Mouse (Mus musculus): ENCODE data around the gene Tns3. TPM values are rescaled to one million over a fixed set of nuclear protein-coding genes. Genes with fewer than 3 reads are reported as not detected.

Gene Tns3
- total RNA-seq, 2 experiments from 2014 or later = 3.7 to 4.8 TPM

DNA sequence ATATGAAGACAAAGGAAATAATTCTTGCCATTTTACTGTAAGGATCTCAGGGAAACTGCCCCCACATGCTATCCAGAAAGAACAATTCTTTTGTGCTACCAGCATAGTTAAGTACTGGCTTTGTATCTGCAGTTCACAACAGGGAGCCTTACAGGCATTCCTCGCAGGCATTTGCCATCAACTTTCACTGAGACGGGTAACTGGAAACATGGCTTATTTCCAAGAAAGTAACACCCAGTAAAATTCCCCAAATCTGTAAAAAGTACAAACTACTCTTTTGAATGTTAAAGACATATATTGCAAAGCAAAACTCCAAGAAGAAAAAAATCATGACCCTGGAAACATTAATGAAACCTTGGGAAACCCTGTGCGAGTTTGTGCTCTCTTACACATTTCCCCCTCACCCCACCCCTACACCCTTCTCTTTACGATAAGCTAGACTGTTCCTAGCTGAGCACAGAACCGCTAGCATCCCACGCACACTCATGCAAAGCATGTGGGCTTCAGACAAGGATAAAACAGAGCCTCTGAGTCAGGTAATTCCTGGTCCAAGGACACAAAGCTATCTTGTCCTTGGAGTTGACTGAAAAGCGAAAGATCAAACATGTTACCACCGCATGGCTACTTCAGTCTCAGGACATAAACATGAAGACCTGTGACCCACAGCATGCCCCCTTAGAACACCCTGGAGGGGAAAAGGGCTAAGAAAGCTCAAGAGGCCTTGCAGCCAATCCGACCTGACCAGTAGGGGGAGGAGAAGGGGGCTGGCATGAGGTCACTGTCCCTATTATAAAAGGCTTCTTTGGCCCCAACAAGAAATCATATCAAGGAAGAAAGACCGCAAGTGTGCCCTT lies 11.3 kb downstream of the Tns3 start:
- ATAC-seq (replicated peaks; ENCODE audit: low FRiP score, poor library complexity, severe bottlenecking) = no peak

DNA sequence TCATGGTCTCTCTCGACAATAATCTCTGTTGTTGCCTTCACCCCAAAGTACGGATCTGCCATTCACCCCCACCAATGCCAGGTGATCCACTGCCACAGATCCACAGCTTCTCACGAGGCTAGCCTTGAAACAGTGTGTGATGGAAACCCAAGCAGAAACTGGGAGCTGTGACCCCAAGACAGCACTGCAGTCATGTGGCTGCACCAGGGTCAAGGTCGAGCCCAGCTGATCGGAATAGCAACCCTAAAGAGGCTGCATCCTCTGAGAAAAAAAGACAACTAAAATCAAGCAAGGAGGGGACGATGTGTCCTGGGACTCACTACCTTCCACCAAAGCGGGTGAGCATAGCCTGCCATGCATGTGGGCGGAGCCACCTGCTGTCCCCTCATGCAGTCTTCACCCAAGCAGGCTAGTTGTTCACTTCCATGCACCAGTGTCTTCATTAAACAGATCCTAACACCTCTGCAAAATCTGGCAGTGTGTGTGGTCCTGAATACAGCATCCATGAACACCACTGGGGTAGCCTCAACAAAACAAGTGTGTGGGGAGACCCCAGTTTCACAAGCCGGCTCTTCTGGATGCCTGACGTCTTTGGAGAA lies 12.1 kb downstream of the Tns3 start:
- ATAC-seq (replicated peaks; ENCODE audit: low FRiP score, poor library complexity, severe bottlenecking) = no peak

DNA sequence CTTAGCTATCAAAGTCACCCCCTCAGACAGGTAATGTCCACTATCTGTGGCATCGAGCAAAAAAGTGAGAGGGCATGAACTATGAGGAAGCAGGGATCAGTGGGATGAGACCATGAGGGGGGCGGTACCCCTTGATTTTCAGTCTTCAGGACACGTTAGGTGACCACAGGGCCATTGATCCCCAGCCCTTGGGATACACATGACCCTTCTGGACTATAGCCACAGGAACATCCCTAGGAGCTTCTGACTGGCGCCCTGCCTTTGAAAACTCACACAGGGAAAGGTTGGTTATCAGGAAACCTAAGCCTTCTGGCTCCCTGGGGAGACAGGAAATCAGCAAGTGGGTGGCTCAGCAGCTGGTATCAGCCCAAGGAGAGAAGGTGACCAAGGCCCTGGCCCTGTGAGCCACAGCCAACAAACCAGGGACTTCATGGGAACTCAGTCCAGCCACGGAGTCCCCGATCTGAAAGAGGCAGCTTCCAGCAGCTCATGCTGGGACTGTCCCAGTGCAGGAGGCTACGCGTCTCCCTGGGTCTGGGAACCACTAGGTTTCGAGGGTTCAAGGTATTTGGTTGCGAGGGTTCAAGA lies 12.8 kb downstream of the Tns3 start:
- no peak for ATAC-seq (replicated peaks; ENCODE audit: low FRiP score, poor library complexity, severe bottlenecking)

DNA sequence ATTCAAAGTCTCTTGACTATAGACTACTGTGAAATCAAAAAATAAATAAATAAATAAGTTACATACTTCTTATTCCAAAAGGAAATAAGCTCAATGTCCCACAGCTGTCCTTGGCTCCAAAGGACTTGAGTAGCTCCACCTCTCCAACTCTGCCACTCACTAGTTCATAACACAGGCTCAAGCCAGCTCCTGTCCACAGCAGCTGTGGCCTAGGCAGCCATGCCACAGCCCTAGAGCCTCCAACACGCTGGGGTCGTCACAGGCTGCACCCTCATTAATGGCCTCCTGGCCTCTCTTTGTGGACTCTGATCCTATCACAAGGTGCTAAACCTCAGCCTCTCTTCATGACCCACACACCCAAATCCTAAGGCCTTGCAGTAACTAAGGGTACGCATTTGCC lies 18.7 kb downstream of the Tns3 start:
- ATAC-seq (replicated peaks; ENCODE audit: low FRiP score, poor library complexity, severe bottlenecking) = no peak

DNA sequence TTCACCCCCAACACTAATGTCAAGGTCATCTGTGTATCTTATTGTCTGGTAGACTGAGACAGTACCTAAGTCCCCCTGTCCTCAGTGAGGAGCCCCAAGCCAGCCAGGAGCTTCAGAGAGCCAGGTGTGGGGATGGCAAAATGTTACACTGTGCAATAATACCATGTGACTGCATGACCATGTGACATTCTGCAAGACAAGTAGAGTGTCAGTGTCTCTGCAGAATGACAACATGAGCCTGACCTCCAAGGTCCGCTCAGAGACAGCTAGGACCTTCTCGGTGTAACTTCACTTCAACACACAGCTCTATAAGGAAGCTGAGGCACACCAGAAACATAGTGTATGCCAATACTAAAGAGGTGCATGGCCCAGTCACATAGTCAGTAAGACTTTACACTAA lies 20.1 kb downstream of the Tns3 start:
- ATAC-seq (replicated peaks; ENCODE audit: low FRiP score, poor library complexity, severe bottlenecking) = no peak

DNA sequence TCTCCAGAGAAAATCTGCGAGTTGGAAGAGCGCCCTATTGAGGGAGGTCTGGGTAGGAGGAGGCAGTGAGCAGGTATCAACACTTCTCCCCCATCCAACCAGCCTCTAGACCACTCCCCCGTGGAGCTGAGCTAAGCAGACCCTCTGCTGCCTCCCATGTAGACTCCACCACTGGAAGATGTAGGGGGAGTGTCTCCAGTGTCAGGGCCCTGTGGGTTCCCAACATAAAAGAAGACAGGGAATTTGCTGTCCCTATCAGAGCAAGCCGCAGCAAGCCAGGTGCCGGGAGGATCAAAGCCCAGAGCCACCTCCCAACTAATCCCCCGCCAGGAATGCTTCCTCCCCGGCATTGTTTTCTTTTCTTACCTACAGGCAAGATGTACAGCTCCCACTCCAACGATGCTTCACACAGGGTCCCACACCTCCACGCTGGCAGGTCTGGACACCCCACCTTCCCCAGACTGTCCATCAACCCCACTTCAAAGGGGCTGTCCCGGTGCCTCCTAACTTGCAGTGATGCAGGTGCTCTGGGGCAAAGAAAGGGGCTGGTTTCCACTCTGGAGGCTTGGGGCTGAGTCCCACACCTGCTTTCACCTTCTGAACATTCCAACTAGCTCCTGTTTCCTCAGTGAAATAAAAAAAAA lies 22.6 kb downstream of the Tns3 start:
- no peak for ATAC-seq (replicated peaks; ENCODE audit: low FRiP score, poor library complexity, severe bottlenecking)

DNA sequence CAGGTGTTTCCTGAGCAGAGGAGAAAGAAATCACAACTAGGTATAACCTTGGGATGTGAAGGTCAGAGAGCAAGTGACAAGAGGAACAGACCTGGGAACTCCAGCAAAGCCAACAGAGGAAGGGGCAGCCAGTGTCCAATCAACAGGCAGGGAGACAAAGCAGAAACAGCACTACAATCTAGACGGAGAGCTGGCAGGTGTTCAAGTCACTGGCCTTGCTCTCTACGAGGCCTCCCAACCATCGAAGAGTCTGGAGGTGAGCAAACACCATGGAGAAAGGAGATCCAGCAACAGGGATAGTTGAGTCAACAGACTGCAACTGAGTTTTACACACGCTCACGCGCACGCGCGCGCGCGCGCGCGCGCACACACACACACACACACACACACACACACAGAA lies 24.6 kb downstream of the Tns3 start:
- ATAC-seq (replicated peaks; ENCODE audit: low FRiP score, poor library complexity, severe bottlenecking) = no peak

DNA sequence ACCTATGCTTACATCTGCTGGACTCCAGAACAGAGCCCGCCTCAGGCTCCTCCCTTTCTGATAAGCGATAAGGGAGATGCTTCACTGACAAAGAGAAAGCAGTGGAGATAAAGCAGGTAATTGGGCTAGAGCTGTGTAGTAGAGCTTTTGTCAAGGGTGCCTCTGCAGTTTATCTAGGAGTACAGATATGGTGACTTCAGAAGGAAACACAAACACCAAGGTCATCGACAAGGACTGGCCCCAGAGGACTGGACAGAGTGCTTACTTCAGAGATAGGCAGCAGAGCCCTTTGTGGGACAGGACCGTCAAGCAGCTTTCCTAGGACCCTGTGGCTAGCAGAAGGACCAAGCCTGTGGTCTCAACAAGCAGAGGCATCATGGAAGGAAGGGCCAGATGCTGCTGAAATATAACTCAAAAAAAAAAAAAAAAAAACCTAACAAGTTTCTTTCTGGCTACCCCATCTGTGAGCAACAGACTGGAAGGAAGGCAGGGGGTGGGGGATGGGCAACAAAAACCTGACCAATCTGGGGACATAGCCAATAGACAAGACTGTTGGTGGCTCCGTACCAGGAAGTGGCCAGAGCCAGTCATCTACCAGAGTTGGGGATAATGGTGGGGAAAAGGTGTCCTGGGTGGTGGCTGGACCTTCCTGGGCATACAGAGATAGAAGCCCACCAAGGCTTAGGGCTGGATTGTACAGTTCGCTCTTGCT lies 25.2 kb downstream of the Tns3 start:
- no peak for ATAC-seq (replicated peaks; ENCODE audit: low FRiP score, poor library complexity, severe bottlenecking)

DNA sequence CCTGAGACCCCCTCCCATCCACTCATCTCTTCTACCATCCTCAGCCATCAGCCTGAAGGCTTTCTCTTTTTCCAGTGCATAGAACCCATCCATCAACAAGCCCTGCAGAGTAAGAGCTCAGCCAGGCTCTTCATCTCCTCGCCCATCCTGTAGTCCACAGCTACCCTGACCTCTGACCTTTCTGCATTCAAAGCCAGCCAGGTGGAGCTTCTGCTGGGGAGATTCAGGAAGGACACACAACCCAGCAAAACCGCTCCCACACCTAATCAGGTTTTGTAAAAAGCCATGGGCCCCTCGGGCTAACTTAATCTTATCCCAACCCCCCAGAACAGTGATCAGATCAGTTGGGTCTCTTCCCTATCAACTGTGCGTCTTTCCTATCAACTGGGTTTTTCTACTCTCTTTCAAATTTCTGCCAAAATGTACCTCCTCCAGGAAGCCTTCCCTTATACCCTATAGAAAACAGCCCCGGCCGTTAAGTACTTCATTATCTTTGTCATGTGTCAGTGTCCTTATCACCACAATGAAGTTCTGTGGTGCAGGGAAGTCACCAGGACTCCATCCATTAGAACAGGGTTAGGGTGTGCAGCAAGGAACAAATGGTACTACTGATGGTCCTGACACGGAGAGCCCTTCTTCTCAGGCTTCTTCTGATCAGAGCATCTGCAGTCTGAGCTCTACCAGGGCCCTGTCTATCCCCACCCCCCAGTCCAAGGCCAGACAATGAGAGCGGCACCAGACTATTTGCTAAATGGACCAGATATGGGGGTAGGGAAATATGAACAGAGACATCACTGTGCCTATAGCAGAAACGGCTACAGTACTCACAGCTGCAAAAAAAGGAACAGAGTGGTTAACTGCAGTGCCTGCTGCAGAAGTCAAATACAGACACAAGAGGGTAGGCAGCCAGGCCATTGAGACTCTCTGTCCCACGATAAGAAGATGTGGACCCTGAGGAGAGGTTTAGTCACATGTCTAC lies 26.6 kb downstream of the Tns3 start:
- no peak for ATAC-seq (replicated peaks; ENCODE audit: low FRiP score, poor library complexity, severe bottlenecking)

DNA sequence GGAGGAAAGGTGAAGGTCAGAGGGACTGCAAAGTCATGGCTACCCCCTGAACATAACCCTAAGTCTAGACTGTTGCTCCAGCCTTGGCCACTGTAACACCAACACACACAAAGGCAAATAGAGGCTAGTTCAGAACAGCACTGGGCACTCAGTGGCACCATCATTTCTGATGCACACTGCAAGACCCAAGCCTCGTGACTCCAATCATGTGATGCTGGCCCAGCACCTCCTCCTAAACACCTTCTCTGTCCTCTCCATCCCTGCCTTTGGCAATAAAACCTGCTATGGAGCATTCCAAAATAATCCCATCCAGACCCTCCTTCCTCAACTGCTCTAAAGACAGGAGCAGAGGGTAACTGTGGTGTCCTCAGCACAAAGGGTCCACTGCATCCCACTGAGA lies 27.7 kb downstream of the Tns3 start:
- no peak for ATAC-seq (replicated peaks; ENCODE audit: low FRiP score, poor library complexity, severe bottlenecking)

DNA sequence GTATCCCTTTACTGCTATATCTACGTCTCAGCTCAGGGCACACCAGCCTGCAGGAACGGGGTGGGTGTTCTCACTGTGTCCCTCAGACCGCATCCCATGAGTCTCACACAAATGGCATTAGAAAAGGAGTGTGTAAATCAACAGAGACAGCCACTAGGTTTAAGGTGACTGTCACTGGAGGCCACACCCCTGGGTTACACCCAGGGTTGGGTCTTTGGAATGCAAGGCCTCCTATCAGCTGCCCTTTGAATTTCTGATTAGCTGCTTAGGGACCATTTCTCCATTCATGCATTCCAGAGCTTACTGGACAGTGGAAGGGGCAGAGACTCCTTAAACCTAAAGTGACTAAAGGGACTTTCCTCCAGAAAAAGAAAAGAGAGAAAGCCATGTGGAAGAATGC lies 28.6 kb downstream of the Tns3 start:
- ATAC-seq (replicated peaks; ENCODE audit: low FRiP score, poor library complexity, severe bottlenecking) = no peak

DNA sequence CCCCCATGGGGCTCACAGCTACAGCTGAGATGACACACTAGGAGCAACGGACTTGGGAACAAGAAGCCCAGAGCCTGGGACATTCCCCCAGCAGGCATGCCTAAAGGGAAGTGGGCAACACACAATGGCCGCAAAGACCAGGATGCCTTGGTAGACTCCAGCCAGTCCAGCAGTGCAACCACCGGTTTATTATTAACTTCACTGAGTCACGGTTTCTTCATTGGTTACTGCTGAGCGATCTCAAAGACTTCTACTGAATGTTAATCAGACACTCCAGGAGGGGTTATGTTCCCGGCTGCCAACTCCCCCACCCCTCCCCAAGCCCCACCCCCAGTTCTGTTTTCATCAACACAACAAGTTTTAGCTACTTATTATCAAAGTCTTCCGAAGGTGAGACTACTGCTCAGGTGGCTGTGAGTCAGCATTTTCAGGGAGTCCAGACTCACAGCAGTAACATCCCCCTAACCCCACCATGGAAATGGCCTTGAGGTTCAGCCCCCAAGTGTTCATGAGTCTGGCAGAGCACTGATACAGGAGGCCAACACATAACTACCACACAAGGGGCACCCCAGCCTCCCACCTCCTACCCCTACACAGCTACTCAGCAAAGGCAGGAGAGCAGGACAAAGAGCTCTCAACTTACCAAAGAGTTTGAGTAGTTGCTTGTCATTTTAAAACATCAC lies 29.5 kb downstream of the Tns3 start:
- no peak for ATAC-seq (replicated peaks; ENCODE audit: low FRiP score, poor library complexity, severe bottlenecking)

DNA sequence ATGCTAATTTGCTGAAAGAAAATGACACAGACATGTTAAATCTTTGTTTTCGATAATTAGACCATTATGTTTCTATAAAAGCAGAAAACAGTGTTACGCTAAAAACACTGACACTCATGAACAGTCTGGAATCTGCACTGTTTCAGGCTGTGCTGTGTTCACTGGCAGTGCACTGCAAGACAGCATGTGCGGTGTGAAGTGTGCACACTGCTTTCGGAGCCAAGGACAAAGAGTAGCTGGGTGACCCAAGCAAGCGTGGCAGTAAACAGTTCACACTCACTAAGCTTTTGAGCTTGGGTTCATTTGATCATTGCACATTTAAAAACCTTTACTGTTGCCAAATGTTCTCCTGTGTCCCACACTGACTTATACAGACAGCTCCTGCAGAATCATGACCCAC lies 32.2 kb downstream of the Tns3 start:
- no peak for ATAC-seq (replicated peaks; ENCODE audit: low FRiP score, poor library complexity, severe bottlenecking)

DNA sequence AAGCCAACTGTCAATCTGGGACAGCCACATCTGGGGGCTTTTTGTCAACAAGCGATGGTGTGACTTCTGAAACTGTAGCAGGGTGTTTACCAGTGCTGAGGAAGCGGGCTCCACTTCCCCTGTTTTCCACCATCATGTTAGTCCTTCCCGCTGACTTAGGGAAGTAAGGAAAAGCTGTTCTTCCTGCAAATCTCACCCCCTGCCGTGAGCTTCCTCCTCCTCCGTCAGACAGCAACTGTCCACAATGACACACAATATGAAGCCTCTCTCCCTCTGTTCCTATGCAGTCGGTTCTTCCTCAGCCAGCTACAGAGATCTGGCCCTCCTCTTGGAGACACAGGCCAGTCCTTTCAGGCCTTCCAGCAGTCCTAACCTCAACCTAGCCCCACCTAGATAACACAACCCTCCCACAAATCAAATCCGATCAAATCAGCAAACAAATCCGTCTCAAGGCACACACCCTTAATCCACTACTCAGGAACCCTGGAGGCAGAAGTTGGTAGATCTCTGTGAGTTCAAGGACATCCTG lies 34.4 kb downstream of the Tns3 start:
- ATAC-seq (replicated peaks; ENCODE audit: low FRiP score, poor library complexity, severe bottlenecking) = no peak

DNA sequence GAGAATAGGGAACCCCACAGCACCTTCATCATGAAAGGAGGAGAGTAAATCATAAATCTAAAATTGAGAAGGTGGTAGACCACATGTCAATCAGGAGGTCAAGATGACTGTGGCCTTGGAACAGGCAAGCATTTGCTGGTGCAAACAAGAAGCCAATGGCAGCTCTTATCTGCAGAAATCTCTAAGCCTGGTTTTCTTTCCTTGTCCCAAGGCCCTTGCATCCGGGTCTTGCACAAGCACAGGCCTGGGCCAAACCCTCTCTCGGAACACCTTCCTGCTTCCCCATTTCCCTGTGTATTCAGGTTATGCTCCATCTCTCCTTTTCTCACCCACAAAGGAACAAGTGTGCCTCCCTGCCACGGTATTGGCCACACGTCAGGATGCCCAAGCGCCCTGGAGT lies 35.0 kb downstream of the Tns3 start:
- ATAC-seq (replicated peaks; ENCODE audit: low FRiP score, poor library complexity, severe bottlenecking) = no peak

DNA sequence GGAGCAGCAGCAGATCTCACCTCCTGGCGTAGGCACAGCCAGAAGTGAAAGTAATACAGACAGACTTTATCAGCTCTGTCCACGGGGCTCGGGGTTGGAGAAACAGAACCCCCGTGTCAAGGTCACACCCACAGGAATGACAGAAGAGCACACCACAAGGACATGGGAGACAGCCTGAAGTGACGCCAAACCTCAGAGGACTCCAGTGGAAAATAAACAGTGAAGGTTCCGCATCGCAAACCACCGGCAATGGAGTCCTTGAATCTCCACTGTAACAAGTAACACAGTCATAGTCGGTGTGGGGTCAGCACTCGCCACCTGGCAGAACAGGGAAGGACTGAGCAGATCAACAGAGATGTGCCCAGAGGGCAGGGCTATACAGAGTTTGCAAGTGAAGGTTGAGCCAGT lies 35.5 kb downstream of the Tns3 start:
- peak; percentile 60; the same call in 1 of the 2 replicates for ATAC-seq (replicated peaks; ENCODE audit: low FRiP score, poor library complexity, severe bottlenecking)

DNA sequence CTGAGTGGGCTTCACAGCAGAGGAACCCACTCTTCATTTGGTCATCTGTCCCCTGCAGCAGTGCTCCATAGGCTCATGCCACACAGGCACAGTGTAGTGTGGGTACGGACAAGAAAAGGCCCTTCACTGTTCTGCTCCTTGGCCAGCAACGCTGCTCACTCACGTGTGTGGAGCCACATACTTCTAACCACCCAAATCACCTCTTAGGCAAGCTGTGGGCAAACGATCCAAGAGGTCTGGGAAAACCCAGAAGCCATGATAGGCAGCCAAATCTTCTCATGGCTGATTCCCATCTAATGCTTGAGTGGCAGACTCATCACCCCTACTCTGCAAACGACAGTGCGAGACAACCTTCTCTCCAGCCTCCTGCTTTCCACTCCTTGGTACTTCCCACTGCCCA lies 37.2 kb downstream of the Tns3 start:
- ATAC-seq (replicated peaks; ENCODE audit: low FRiP score, poor library complexity, severe bottlenecking) = no peak

DNA sequence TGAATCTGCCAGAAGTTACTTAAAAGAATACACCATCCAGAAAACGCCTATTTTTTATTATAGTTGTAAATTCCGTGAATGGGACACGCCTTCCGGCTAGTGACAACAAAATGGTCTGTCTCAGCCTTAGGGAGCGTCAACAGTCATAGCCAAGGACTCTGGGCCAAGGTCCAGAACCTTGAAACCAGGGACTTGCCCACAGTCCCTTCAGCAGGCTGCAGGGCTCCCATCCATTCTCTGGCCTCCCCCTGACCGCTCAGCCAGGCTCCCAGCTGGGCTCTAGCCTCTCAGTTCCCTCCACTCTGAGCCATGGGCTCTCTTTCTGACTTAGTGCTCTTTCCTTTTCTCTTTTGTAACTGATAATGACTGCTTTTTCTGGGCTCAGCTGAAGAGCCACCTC lies 37.6 kb downstream of the Tns3 start:
- ATAC-seq (replicated peaks; ENCODE audit: low FRiP score, poor library complexity, severe bottlenecking) = no peak

Data from erythroblast, adult 5-6 weeks (primary cell).